Mouse (Mus musculus) embryonic facial prominence, embryonic 12.5 days (tissue): ENCODE data around the gene Mymx. TPM values are rescaled to one million over a fixed set of nuclear protein-coding genes. Genes with fewer than 3 reads are reported as not detected.

Experiments
- ATAC-seq: fragments of 200-750 bp; cut with Nextera tagmentation; 2 replicates; pipeline ENCODE4 v1.8.0; 2017; ENCODE audit not compliant: insufficient number of reproducible peaks, insufficient read depth, low FRiP score, low TSS enrichment
- H3K27ac ChIP-seq: fragments of 300-500 bp; sonication (generic); 2 replicates; pipeline ENCODE4 v1.5.1; 2016; ENCODE audit warnings: mild to moderate bottlenecking
- H3K27me3 ChIP-seq: fragments of 300-500 bp; sonication (generic); 2 replicates; pipeline ENCODE4 v1.6.1; 2016; ENCODE audit warnings: mild to moderate bottlenecking, moderate library complexity
- H3K36me3 ChIP-seq: fragments of 300-500 bp; sonication (generic); 2 replicates; pipeline ENCODE4 v1.6.1; 2016; ENCODE audit warnings: mild to moderate bottlenecking
- H3K4me1 ChIP-seq: fragments of 300-500 bp; sonication (generic); 2 replicates; pipeline ENCODE4 v1.6.1; 2016
- H3K4me2 ChIP-seq: fragments of 300-500 bp; sonication (generic); replicated peaks from 2 replicates; pipeline ENCODE4 v1.6.1; 2016; ENCODE audit warnings: mild to moderate bottlenecking, moderate library complexity
- H3K4me3 ChIP-seq: fragments of 300-500 bp; sonication (generic); 2 replicates; pipeline ENCODE4 v1.5.1; 2016; ENCODE audit warnings: mild to moderate bottlenecking
- H3K9ac ChIP-seq: fragments of 300-500 bp; sonication (generic); 2 replicates; pipeline ENCODE4 v1.6.1; 2016; ENCODE audit warnings: mild to moderate bottlenecking, moderate library complexity
- H3K9me3 ChIP-seq: fragments of 300-500 bp; sonication (generic); 2 replicates; pipeline ENCODE4 v1.6.1; 2016; ENCODE audit warnings: mild to moderate bottlenecking, moderate library complexity
- WGBS: fragments of 180-500 bp; shearing (Covaris S2); methylation state at CpG from one replicate; pipeline ENCODE4 v1.1.7; 2016; 5-methylcytosine and 5-hydroxymethylcytosine counted together
- polyA plus RNA-seq: library from polyadenylated mRNA; unstranded; fragments of >200 nt; fragmentation: Nextera tagmentation; extraction: Ambion mirVana; gene quantifications from 2 replicates; pipeline ENCODE4 v1.2.1, GENCODE M21; 2016

Mymx gene
- polyA plus RNA-seq, 1 experiment from 2014 or later = 10.7 TPM

DNA sequence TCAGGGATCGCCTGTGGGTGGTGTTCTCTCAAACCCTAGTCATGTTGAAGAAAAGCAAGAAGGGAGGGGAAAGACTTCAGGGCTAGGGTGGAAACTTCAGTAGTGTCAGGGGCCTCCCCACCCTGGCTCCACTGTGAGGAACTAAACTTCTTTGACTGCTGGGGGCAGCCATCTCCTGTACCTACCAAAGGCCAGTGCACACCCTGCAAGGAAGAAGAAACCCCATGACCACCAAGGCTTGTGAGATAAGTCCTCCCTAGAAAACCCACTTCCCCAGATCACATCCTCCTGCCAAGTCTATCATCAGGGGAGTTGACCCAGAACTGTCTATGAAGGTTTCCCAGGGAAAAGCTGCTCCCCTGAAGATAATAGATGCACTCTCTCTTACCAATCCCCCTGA is 47.5 kb downstream of the Mymx start:
- Histone ChIP-seq H3K4me2 (no peak overlapping the region), H3K4me1 (peaks cover 20% of the 10 kb centered on the region), H3K9ac (no peak overlapping the region), H3K4me3 (no peak overlapping the region), H3K9me3 (no peaks in the 10 kb centered on the region), H3K27ac (no peak overlapping the region), H3K36me3 (no peaks in the 10 kb centered on the region), H3K27me3 (peaks cover 18% of the 10 kb centered on the region)
- no peak for ATAC-seq
- WGBS = 45% methylated on average over 1 of the region's 1 CpGs

DNA sequence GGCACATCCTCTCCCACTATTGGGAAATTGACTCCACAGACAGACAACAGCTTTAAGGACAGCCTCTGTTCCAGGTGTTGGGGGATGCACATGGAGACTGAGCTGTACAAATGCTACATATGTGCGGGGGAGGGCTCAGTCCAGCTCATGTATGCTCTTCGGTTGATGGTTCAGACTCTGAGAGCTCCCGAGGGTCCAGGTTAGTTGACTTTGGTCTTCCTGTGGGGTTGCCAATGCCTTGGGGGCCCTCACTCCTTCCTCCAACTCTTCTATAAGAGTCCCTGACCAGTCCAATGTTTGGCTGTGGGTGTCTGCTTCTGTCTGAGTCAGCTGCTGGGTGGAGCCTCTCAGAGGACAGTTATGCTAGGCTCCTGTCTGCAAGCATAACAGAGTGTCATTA is 48.8 kb downstream of the Mymx start:
- peaks cover 22% of the 10 kb centered on the region for H3K27me3 ChIP-seq
- no peak for ATAC-seq
- no peak overlapping the region for H3K4me3 ChIP-seq
- H3K4me2 ChIP-seq = no peak overlapping the region
- no peaks in the 10 kb centered on the region for H3K9me3 ChIP-seq
- no peak overlapping the region for H3K9ac ChIP-seq
- WGBS = 81% methylated on average over 3 of the region's 3 CpGs
- H3K4me1 ChIP-seq = peaks cover 25% of the 10 kb centered on the region
- H3K27ac ChIP-seq = no peak overlapping the region
- no peaks in the 10 kb centered on the region for H3K36me3 ChIP-seq

DNA sequence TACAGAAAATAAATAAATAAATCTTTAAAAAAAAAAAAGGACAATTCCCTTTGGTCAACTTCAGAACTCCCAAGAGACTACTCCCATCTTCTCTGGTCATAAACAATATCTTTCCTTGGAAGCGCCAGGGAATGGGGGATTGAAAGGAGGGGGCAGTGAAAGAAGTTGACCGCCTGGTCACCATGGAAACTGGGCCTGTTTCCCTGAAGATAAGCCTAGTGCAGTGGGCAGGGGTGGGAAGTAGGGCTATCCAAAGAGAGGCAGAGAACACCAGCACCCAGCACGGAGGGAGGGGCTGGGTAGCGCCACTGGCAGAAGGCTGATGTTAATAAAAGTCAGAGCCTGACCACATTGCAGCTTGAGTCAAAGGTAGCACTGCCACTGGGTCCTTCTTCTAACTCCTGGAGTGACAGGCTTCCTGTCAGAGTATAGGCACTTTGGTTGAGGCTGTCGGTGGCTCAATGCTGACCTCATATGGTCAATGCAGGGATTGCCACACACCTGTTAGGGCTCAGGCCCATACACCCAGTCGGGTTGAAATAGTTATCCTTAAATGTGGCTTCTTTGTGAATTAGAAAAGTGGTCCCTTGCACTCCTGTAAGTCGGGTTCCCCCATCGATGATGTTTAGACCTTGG is 50.0 kb downstream of the Mymx start:
- H3K27ac ChIP-seq = no peak overlapping the region
- no peak for ATAC-seq
- H3K27me3 ChIP-seq = peaks cover 28% of the 10 kb centered on the region

DNA sequence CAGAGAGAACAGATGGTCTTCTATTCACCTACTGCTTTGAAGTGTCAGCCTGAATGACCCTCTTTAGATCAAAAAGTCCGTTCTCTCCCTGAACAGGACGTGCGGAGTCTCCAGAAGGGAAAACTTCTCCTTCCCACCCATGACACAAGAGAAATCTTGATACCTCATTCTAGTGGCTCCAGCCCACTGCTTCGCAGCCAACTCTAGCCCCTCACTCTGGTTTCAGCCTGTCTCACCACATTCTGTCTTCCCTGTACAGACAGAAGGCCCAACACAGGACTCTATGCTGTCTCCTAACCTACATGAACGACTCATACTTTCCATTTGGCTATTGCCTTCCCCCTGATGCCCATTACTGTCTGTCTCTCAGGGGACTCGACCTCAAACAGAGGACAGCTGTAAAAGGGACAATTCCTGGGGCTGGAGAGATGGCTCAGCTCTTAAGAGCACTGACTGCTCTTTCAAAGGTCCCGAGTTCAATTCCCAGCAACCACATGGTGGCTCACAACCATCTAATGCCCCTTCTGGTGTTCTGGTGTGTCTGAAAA is 50.6 kb downstream of the Mymx start:
- H3K4me1 ChIP-seq = peaks cover 13% of the 10 kb centered on the region
- H3K27ac ChIP-seq = no peak overlapping the region
- no peak for ATAC-seq
- H3K4me2 ChIP-seq = no peak overlapping the region
- peaks cover 28% of the 10 kb centered on the region for H3K27me3 ChIP-seq
- H3K4me3 ChIP-seq = no peak overlapping the region
- H3K9ac ChIP-seq = no peak overlapping the region
- H3K36me3 ChIP-seq = peaks cover 4% of the 10 kb centered on the region; the same call in 1 of the 2 replicates
- WGBS = 46% methylated on average over 7 of the region's 7 CpGs
- H3K9me3 ChIP-seq = no peaks in the 10 kb centered on the region

More for the DNA sequence above, 50.0 kb downstream of the Mymx start:
- Histone ChIP-seq H3K4me1 (peaks cover 16% of the 10 kb centered on the region), H3K9me3 (no peaks in the 10 kb centered on the region), H3K4me2 (no peak overlapping the region), H3K4me3 (no peak overlapping the region), H3K9ac (no peak overlapping the region), H3K36me3 (no peaks in the 10 kb centered on the region)
- 8% methylated on average over 8 of the region's 8 CpGs for WGBS

Other genes with a start within 250 kb of the Mymx start
- 76.4 and 76.6 TPM in 2 replicates for gene Cdc5l, start 168.4 kb downstream of the Mymx start, polyA plus RNA-seq
- 0.49 and 0.89 TPM in 2 replicates for gene Spats1, start 126.7 kb downstream of the Mymx start, polyA plus RNA-seq
- gene Aars2, start 95.3 kb downstream of the Mymx start, polyA plus RNA-seq = 25.7 and 26.6 TPM in 2 replicates
- gene Tcte1, start 78.7 kb downstream of the Mymx start, polyA plus RNA-seq = 1.4 and 1.6 TPM in 2 replicates
- 9.2 and 11.1 TPM in 2 replicates for gene Tmem151b, start 52.4 kb downstream of the Mymx start, polyA plus RNA-seq
- 6.7 and 8.3 TPM in 2 replicates for gene Nfkbie, start 46.4 kb downstream of the Mymx start, polyA plus RNA-seq
- gene Slc35b2, start 38.2 kb downstream of the Mymx start, polyA plus RNA-seq = 108 and 109 TPM in 2 replicates
- gene Hsp90ab1, start 28.8 kb downstream of the Mymx start, polyA plus RNA-seq = 1,470 and 1,480 TPM in 2 replicates
- 59.1 and 60.5 TPM in 2 replicates for gene Slc29a1, start 2.5 kb downstream of the Mymx start, polyA plus RNA-seq
- 0.75 and 0.91 TPM in 2 replicates for gene Capn11, start 57.2 kb upstream of the Mymx start, polyA plus RNA-seq
- gene Mrpl14, start 84.2 kb upstream of the Mymx start, polyA plus RNA-seq = 137 and 153 TPM in 2 replicates
- gene Tmem63b, start 84.8 kb upstream of the Mymx start, polyA plus RNA-seq = 43.1 and 45.4 TPM in 2 replicates
- gene 1600014C23Rik, start 131.7 kb upstream of the Mymx start, polyA plus RNA-seq = 0.47 TPM in 1 of 2 replicates, not detected in the other